ENCODE assay signal across 21 mouse cellular contexts in the genomic region with DNA sequence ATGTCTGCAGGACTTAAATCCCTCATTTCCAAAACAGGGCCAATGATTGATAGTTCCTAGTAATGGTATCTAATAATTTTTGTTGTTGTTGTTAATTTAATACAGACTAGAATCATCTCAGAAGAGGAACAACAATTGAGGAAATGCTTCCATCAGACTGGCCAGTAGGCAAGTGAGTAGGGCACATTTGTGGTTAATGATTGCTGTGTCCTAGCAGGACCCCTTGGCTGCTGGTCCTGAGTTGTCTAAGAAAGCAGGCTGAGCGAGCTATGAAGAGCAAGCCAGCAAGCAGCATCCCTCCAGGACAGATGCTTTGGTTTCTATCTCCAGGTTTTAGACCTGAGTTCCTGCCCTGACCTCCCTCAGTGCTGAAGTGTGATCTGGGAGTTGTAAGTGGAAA.
DNase-seq lines count a peak whose midpoint lies in the region; ATAC-seq and TF ChIP-seq lines count a peak whose summit lies in the region.
"Had no signal": no experiment of that assay in that cellular context is flagged by ENCODE, and none has a peak within 500 bp of the region (broad histone marks: within the 10 kb centered on the region; RNA-seq: fewer than 3 reads in every experiment).

No protein-coding gene starts in this region.

- H3K4me3 ChIP-seq in MEL (ENCODE audit: control insufficient read depth in 1 of 2, insufficient read depth in 1 of 2, low read depth in 2 of 2, low read length in 2 of 2) = no peak overlapping the region
- no peak overlapping the region for H3K4me3 ChIP-seq in kidney, embryonic 15.5 days (replicated peaks)
- H3K4me3 ChIP-seq: embryonic facial prominence, embryonic 10.5 days; embryonic facial prominence, embryonic 12.5 days; forebrain, embryonic 12.5 days had no signal

- H3K9ac ChIP-seq in MEL (ENCODE audit: control insufficient read depth, low read depth, low read length, poor library complexity, severe bottlenecking) = no peak overlapping the region
- H3K9ac ChIP-seq in kidney, embryonic 15.5 days = no peak overlapping the region
- H3K9ac ChIP-seq: embryonic facial prominence, embryonic 12.5 days; forebrain, embryonic 12.5 days; forebrain, postnatal 0 days had no signal

- 0 out of 4 replicates have a peak, but pooled peaks cover 0 to under 1% of the 10 kb centered on the region in 2 experiments for H3K36me3 ChIP-seq in MEL (ENCODE audit: control insufficient read depth in 1 of 2, insufficient read depth in 2 of 2, low read length in 2 of 2)
- no peaks in the 10 kb centered on the region for H3K36me3 ChIP-seq in kidney, embryonic 15.5 days
- H3K36me3 ChIP-seq: embryonic facial prominence, embryonic 10.5 days; embryonic facial prominence, embryonic 12.5 days; forebrain, embryonic 12.5 days had no signal

- no peak for TF ChIP-seq EP300 in MEL (IDR thresholded peaks at IDR 0.05; ENCODE audit: low read depth in 1 of 2, low read length in 2 of 2)

- no peaks in the 10 kb centered on the region for H3K9me3 ChIP-seq in MEL (replicated peaks; ENCODE audit: insufficient read depth, low read length)
- no peaks in the 10 kb centered on the region for H3K9me3 ChIP-seq in kidney, embryonic 15.5 days (replicated peaks)
- H3K9me3 ChIP-seq: embryonic facial prominence, embryonic 12.5 days; forebrain, embryonic 12.5 days had no signal

- H3K79me2 ChIP-seq in MEL (ENCODE audit: control insufficient read depth, insufficient read depth, low read length, poor library complexity) = no peaks in the 10 kb centered on the region

- no peaks in the 10 kb centered on the region for H3K27me3 ChIP-seq in MEL (ENCODE audit: control insufficient read depth in 1 of 2, insufficient read depth in 2 of 2, low read length in 2 of 2)
- 0 out of 2 replicates have a peak, but pooled peaks cover 4% of the 10 kb centered on the region for H3K27me3 ChIP-seq in kidney, embryonic 15.5 days
- H3K27me3 ChIP-seq: Patski had no signal

- TF ChIP-seq CTCF in MEL (IDR thresholded peaks at IDR 0.05 in 2 of 3, conservative IDR thresholded peaks at IDR 0.05 in 1 of 3; ENCODE audit: control insufficient read depth in 1 of 3, insufficient read depth in 1 of 3, low read depth in 2 of 3, low read length in 3 of 3, poor library complexity in 1 of 3, severe bottlenecking in 1 of 3) = no peak

- H3K27ac ChIP-seq in MEL (ENCODE audit: control insufficient read depth, low read depth, low read length) = no peak overlapping the region
- H3K27ac ChIP-seq in kidney, embryonic 15.5 days = no peak overlapping the region
- H3K27ac ChIP-seq: embryonic facial prominence, embryonic 10.5 days; embryonic facial prominence, embryonic 12.5 days; forebrain, embryonic 12.5 days had no signal

- peaks cover 0 to 5% of the 10 kb centered on the region in 2 experiments; a peak in 3 of 4 replicates for H3K4me1 ChIP-seq in MEL (ENCODE audit: control insufficient read depth in 1 of 2, insufficient read depth in 2 of 2, low read length in 2 of 2)
- peaks cover 12% of the 10 kb centered on the region for H3K4me1 ChIP-seq in kidney, embryonic 15.5 days
- H3K4me1 ChIP-seq: forebrain, embryonic 12.5 days had no signal

- WGBS in kidney, embryonic 15.5 days = 83% methylated on average over 1 of the region's 1 CpGs

- H3K4me2 ChIP-seq in kidney, embryonic 15.5 days = no peak overlapping the region
- H3K4me2 ChIP-seq: embryonic facial prominence, embryonic 12.5 days; forebrain, embryonic 12.5 days had no signal

- TF ChIP-seq RAD21 in MEL (IDR thresholded peaks at IDR 0.05; ENCODE audit: low read depth, low read length) = no peak

- TF ChIP-seq POLR2A in MEL (IDR thresholded peaks at IDR 0.05; ENCODE audit: control insufficient read depth in 1 of 2, insufficient read depth in 1 of 2, low read depth in 1 of 2, low read length in 2 of 2, poor library complexity in 1 of 2) = no peak

- ATAC-seq in granulocyte monocyte progenitor cell, adult 5-6 weeks (replicated peaks; ENCODE audit: poor library complexity, severe bottlenecking) = peak; percentile 74
- peak; percentile 46; the same call in 1 of the 2 replicates for ATAC-seq in megakaryocyte progenitor cell, adult 5-6 weeks (replicated peaks; ENCODE audit: poor library complexity)
- ATAC-seq in kidney, embryonic 15.5 days (replicated peaks; ENCODE audit: low FRiP score) = no peak
- ATAC-seq: activated CD4-positive, CD25-positive, alpha-beta regulatory T cell, adult 4 months; forebrain, embryonic 14.5 days; Patski had no signal

- DNase-seq in heart, adult 11 months = peak; percentile 59
- DNase-seq in heart, postnatal 4 days = no peak
- peak; percentile 47 for DNase-seq in MEL (ENCODE audit: low read depth, low spot score)
- DNase-seq in adrenal gland, adult 2 months = no peak
- DNase-seq: adrenal gland, postnatal 10 days; adrenal gland, postnatal 25 days; cerebellum, adult 11 months; cerebellum, adult 18-20 months; cerebellum, adult 8-10 months; cerebellum, postnatal 10 days; cerebellum, postnatal 25 days; forebrain, postnatal 0 days had no signal

TF ChIP-seq in MEL, 35 proteins besides CTCF, POLR2A, EP300 and RAD21:
- TF ChIP-seq ETS1 (IDR thresholded peaks at IDR 0.05; ENCODE audit: low read depth, low read length) (0 out of 2 replicates have a peak, but pooled peaks have one; percentile 10), MXI1 (IDR thresholded peaks at IDR 0.05; ENCODE audit: low read depth, low read length) (no peak)

Comparison
In these comparisons a context has a peak if more than half of its experiments do, and no peak if none do; other contexts are left out.
1. DNase-seq: peak in heart, adult 11 months (single experiment) and MEL (single experiment); none in heart, postnatal 4 days (single experiment) and adrenal gland, adult 2 months (single experiment).